8 mouse cellular contexts compared by ENCODE assay signal in the genomic region with DNA sequence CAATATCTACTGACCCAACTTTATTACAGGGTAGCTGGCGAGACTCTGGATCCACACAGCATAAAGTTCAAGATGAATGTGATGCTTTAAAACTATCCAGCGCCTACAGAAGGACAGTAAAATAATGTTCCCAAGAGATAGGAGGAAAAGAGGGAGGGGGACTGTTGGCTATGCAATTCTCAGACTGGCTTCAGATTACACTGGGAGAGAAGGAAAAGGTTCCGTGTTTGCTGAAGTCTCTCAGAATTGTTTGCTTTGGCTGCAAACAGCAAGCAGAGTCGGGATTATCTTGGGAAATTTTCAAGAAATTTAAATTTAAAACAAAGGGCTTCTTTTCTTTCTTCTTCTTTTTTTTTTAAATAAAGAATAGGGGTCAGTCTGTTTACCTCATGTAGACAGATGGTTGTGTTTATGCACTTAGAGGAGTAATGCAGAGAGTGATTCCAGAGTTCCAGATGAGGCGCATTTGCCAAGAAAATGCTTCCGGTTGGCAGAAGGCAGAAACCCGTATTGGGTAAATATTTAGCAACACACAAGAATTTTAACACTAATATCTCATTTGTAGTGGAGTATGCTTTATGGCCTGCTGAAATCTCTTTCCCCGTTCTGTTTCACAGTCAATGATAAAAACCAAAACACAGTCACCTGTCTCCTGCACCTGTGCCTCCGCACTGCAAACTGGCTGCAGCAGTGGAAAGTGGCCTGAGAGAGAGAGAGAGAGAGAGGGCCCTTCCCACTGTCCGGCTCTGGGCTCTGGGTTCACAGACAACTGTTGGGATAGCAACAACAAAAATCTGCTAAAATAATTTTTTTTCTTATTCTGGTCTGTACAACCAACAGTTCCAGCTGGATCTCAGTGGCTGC.
DNase-seq lines count a peak whose midpoint lies in the region; ATAC-seq and TF ChIP-seq lines count a peak whose summit lies in the region.

No protein-coding gene starts in this region.

- no peak overlapping the region for H3K4me3 ChIP-seq in heart, adult 2 months
- H3K4me3 ChIP-seq in heart, embryonic 12.5 days = no peak overlapping the region
- no peak overlapping the region for H3K4me3 ChIP-seq in forebrain, postnatal 0 days (ENCODE audit: low read depth, low read length)

- no peak overlapping the region for H3K9ac ChIP-seq in heart, adult 2 months (ENCODE audit: low read depth, low read length)
- no peak overlapping the region for H3K9ac ChIP-seq in heart, embryonic 12.5 days
- H3K9ac ChIP-seq in forebrain, postnatal 0 days = no peak overlapping the region

- no peaks in the 10 kb centered on the region for H3K79me2 ChIP-seq in heart, adult 2 months (replicated peaks; ENCODE audit: control insufficient read depth, insufficient read depth, low read length)

- TF ChIP-seq POLR2A in heart, adult 2 months (IDR thresholded peaks at IDR 0.05; ENCODE audit: insufficient read depth, low read depth, low read length) = no peak

- no peaks in the 10 kb centered on the region for H3K27me3 ChIP-seq in heart, adult 2 months (ENCODE audit: control insufficient read depth, insufficient read depth, low read length)
- H3K27me3 ChIP-seq in heart, embryonic 12.5 days (replicated peaks) = no peaks in the 10 kb centered on the region
- no peaks in the 10 kb centered on the region for H3K27me3 ChIP-seq in forebrain, postnatal 0 days (ENCODE audit: insufficient read depth, low read length)

- no peak overlapping the region; the same call in 1 of the 2 replicates for H3K27ac ChIP-seq in heart, adult 2 months
- H3K27ac ChIP-seq in heart, embryonic 12.5 days (ENCODE audit: poor library complexity, severe bottlenecking) = no peak overlapping the region; the same call in 1 of the 2 replicates
- H3K27ac ChIP-seq in forebrain, postnatal 0 days (ENCODE audit: low read depth, low read length) = 0 out of 2 replicates have a peak overlapping the region, but pooled peaks have one; percentile 29

- 48% methylated on average over 10 of the region's 10 CpGs for WGBS in heart, adult 2 months
- WGBS in heart, embryonic 12.5 days = 59% methylated on average over 10 of the region's 10 CpGs
- WGBS in forebrain, postnatal 0 days = 50% methylated on average over 10 of the region's 10 CpGs

- peak; percentile 56 for DNase-seq in heart, adult 2 months
- DNase-seq in adipocyte (ENCODE audit: low spot score) = peak; percentile 96
- peak; percentile 43 for DNase-seq in forebrain, postnatal 0 days
- DNase-seq in lung, adult 18-20 months = peak; percentile 38 to 50
- no peak for DNase-seq in embryo, embryonic 10.5 days (ENCODE audit: low spot score)
- DNase-seq in c-Kit-positive CD71-positive TER-119-positive erythroid progenitor cells, embryonic 14.5 days (ENCODE audit: low spot score) = no peak
- DNase-seq in layer of hippocampus, adult 9-11 months = no peak

- TF ChIP-seq CTCF in heart, adult 2 months (IDR thresholded peaks at IDR 0.05) = no peak
- no peak for TF ChIP-seq CTCF in forebrain, postnatal 0 days (IDR thresholded peaks at IDR 0.05; ENCODE audit: low read depth)

- H3K36me3 ChIP-seq in heart, adult 2 months (ENCODE audit: control insufficient read depth, insufficient read depth, low read length) = no peaks in the 10 kb centered on the region
- no peaks in the 10 kb centered on the region for H3K36me3 ChIP-seq in heart, embryonic 12.5 days
- H3K36me3 ChIP-seq in forebrain, postnatal 0 days (ENCODE audit: insufficient read depth) = no peaks in the 10 kb centered on the region

- no peak for ATAC-seq in heart, embryonic 12.5 days (ENCODE audit: insufficient number of reproducible peaks, low FRiP score)
- peak; percentile 24; the same call in 1 of the 2 replicates for ATAC-seq in forebrain, postnatal 0 days

- H3K4me1 ChIP-seq in heart, adult 2 months (ENCODE audit: control insufficient read depth, insufficient read depth, low read length) = peaks cover 2% of the 10 kb centered on the region; the same call in 1 of the 2 replicates
- H3K4me1 ChIP-seq in heart, embryonic 12.5 days (replicated peaks) = no peaks in the 10 kb centered on the region
- no peaks in the 10 kb centered on the region; the same call in 1 of the 2 replicates for H3K4me1 ChIP-seq in forebrain, postnatal 0 days (ENCODE audit: insufficient read depth)

- intact Hi-C loops in heart, adult 2 months (cut with DNase I) = no loop called here

- no peak for TF ChIP-seq EP300 in heart, adult 2 months (IDR thresholded peaks at IDR 0.05; ENCODE audit: insufficient read depth, low read depth, low read length)

- H3K9me3 ChIP-seq in heart, embryonic 12.5 days (replicated peaks) = no peaks in the 10 kb centered on the region; the same call in 1 of the 2 replicates
- H3K9me3 ChIP-seq in forebrain, postnatal 0 days (ENCODE audit: low read length) = no peaks in the 10 kb centered on the region

- H3K4me2 ChIP-seq in heart, embryonic 12.5 days = no peak overlapping the region
- H3K4me2 ChIP-seq in forebrain, postnatal 0 days (ENCODE audit: low read depth) = no peak overlapping the region

Comparison
In these comparisons a context has a peak if more than half of its experiments do, and no peak if none do; other contexts are left out.
1. DNase-seq: peak in heart, adult 2 months (2 of 2), adipocyte (single experiment), forebrain, postnatal 0 days (single experiment) and lung, adult 18-20 months (2 of 2); none in embryo, embryonic 10.5 days (single experiment), c-Kit-positive CD71-positive TER-119-positive erythroid progenitor cells, embryonic 14.5 days (single experiment) and layer of hippocampus, adult 9-11 months (single experiment).